Mouse (Mus musculus): Measurements from ENCODE around the gene Dock3. TPM values are rescaled to one million over a fixed set of nuclear protein-coding genes. Genes with fewer than 3 reads are reported as not detected.

Gene Dock3
- polyA plus RNA-seq, 1 experiment from 2014 or later = 0.57 TPM

DNA sequence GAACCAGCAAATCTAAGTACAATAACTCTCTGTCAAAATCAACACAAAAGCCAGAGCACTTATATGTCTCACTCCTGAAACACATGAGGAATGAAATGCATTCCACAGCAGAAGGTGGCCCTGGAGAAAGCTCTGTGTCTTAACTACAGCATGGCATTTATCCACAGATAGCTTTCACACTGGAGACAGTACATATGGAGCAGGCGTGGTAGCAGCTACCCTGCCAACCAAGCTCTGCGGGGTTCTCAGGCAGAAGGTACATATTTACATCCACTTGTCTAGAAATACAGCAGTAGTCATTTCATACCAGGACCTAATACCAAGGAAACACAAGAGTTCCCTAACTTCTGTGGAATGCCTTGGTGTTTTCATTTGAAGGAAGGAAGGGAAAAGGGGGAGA is 144.2 kb downstream of the Dock3 start:
- H3K27me3 ChIP-seq (replicated peaks; ENCODE audit: control insufficient read depth, insufficient read depth, low read length) = no peaks in the 10 kb centered on the region
- ATAC-seq (replicated peaks; ENCODE audit: low FRiP score, low TSS enrichment, low read depth) (no peak), DNase-seq (ENCODE audit: low spot score) (no peak)
- no peak overlapping the region for H3K27ac ChIP-seq (ENCODE audit: low read depth)
- H3K4me3 ChIP-seq (ENCODE audit: low read depth, low read length) = no peak overlapping the region
- no peaks in the 10 kb centered on the region for H3K36me3 ChIP-seq (ENCODE audit: control insufficient read depth, insufficient read depth, low read length)
- H3K9ac ChIP-seq (ENCODE audit: low read length) = no peak overlapping the region
- WGBS = 80% methylated on average over 2 of the region's 2 CpGs
- H3K4me1 ChIP-seq (replicated peaks; ENCODE audit: control insufficient read depth, insufficient read depth, low read length) = no peaks in the 10 kb centered on the region
- no peak overlapping the region for H3K4me2 ChIP-seq (ENCODE audit: low read length)
- no peaks in the 10 kb centered on the region for H3K9me3 ChIP-seq (ENCODE audit: control insufficient read depth, low read length)

- no peaks in the 10 kb centered on the region for H3K36me3 ChIP-seq (ENCODE audit: control insufficient read depth, insufficient read depth, low read length)
- H3K27ac ChIP-seq (ENCODE audit: low read depth) = no peak overlapping the region
- H3K4me2 ChIP-seq (ENCODE audit: low read length) = no peak overlapping the region
- DNase-seq (ENCODE audit: low spot score) (no peak), ATAC-seq (replicated peaks; ENCODE audit: low FRiP score, low TSS enrichment, low read depth) (no peak)
- no peaks in the 10 kb centered on the region for H3K4me1 ChIP-seq (replicated peaks; ENCODE audit: control insufficient read depth, insufficient read depth, low read length)
- WGBS = 89% methylated on average over 2 of the region's 2 CpGs
- no peaks in the 10 kb centered on the region for H3K9me3 ChIP-seq (ENCODE audit: control insufficient read depth, low read length)
- H3K9ac ChIP-seq (ENCODE audit: low read length) = no peak overlapping the region
- no peak overlapping the region for H3K4me3 ChIP-seq (ENCODE audit: low read depth, low read length)
- H3K27me3 ChIP-seq (replicated peaks; ENCODE audit: control insufficient read depth, insufficient read depth, low read length) = no peaks in the 10 kb centered on the region
These were observed 193.8 kb downstream of the Dock3 start for GRCm38 (mm10) chr9:107037947-107038346.

DNA sequence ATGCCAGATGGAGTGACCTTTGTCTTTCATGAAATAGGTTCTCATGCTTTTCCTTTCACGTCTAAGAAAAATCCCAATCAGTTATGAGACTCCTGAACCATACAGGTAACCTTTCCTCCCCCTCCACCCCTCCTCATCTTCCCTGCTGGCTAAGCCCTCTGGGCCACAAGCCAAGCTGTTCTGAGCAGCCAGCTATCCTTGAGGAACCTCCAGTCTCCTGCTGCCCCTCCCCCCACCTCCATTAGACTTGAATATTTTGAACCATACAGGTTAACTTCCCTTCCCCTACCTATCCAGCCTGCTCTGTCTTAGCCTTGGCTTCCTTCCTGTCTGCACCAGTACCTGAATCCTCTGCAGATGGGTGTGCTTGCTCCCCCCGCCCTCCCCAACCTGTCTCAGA is 204.1 kb downstream of the Dock3 start:
- Histone ChIP-seq H3K36me3 (ENCODE audit: control insufficient read depth, insufficient read depth, low read length) (no peaks in the 10 kb centered on the region), H3K27me3 (replicated peaks; ENCODE audit: control insufficient read depth, insufficient read depth, low read length) (no peaks in the 10 kb centered on the region), H3K4me1 (replicated peaks; ENCODE audit: control insufficient read depth, insufficient read depth, low read length) (no peaks in the 10 kb centered on the region), H3K4me2 (ENCODE audit: low read length) (no peak overlapping the region), H3K9ac (ENCODE audit: low read length) (no peak overlapping the region), H3K27ac (ENCODE audit: low read depth) (no peak overlapping the region), H3K4me3 (ENCODE audit: low read depth, low read length) (no peak overlapping the region), H3K9me3 (ENCODE audit: control insufficient read depth, low read length) (no peaks in the 10 kb centered on the region)
- DNase-seq (ENCODE audit: low spot score) = no peak
- WGBS = 72% methylated on average over 2 of the region's 2 CpGs
- no peak for ATAC-seq (replicated peaks; ENCODE audit: low FRiP score, low TSS enrichment, low read depth)

- Histone ChIP-seq H3K9me3 (ENCODE audit: control insufficient read depth, low read length) (no peaks in the 10 kb centered on the region), H3K4me1 (replicated peaks; ENCODE audit: control insufficient read depth, insufficient read depth, low read length) (no peaks in the 10 kb centered on the region), H3K36me3 (ENCODE audit: control insufficient read depth, insufficient read depth, low read length) (no peaks in the 10 kb centered on the region), H3K27me3 (replicated peaks; ENCODE audit: control insufficient read depth, insufficient read depth, low read length) (no peaks in the 10 kb centered on the region), H3K9ac (ENCODE audit: low read length) (no peak overlapping the region), H3K4me3 (ENCODE audit: low read depth, low read length) (no peak overlapping the region), H3K4me2 (ENCODE audit: low read length) (no peak overlapping the region), H3K27ac (ENCODE audit: low read depth) (no peak overlapping the region)
- ATAC-seq (replicated peaks; ENCODE audit: low FRiP score, low TSS enrichment, low read depth) = no peak
- WGBS = 77% methylated on average over 4 of the region's 4 CpGs
- no peak for DNase-seq (ENCODE audit: low spot score)
These were observed 221.9 kb downstream of the Dock3 start for GRCm38 (mm10) chr9:107009841-107010240.

DNA sequence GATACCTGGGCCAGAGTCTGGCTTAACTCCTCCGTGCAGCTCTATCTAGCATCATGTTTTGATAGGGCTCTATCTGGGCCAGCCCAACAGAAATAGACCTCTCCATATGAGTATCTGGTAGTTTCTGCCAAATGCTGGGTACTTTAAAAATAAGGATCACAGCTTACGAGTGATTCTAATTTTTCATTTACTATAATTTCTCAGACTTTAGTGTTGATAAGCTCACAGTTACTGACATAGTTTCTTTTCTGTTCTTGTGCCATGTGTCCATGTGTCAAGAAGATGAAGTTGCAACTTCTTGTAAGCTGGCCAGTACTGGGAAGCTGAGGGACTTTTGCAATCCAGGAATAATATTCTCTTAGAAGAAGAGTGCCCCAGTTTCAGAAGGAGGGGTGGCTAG is 228.5 kb downstream of the Dock3 start:
- H3K9ac ChIP-seq (ENCODE audit: low read length) = no peak overlapping the region
- no peak overlapping the region for H3K27ac ChIP-seq (ENCODE audit: low read depth)
- ATAC-seq (replicated peaks; ENCODE audit: low FRiP score, low TSS enrichment, low read depth) (no peak), DNase-seq (ENCODE audit: low spot score) (no peak)
- no peaks in the 10 kb centered on the region for H3K27me3 ChIP-seq (replicated peaks; ENCODE audit: control insufficient read depth, insufficient read depth, low read length)
- H3K4me3 ChIP-seq (ENCODE audit: low read depth, low read length) = no peak overlapping the region
- no peaks in the 10 kb centered on the region for H3K36me3 ChIP-seq (ENCODE audit: control insufficient read depth, insufficient read depth, low read length)
- H3K4me1 ChIP-seq (replicated peaks; ENCODE audit: control insufficient read depth, insufficient read depth, low read length) = no peaks in the 10 kb centered on the region
- no peaks in the 10 kb centered on the region for H3K9me3 ChIP-seq (ENCODE audit: control insufficient read depth, low read length)
- no peak overlapping the region for H3K4me2 ChIP-seq (ENCODE audit: low read length)
- 90% methylated on average over 2 of the region's 2 CpGs for WGBS

DNA sequence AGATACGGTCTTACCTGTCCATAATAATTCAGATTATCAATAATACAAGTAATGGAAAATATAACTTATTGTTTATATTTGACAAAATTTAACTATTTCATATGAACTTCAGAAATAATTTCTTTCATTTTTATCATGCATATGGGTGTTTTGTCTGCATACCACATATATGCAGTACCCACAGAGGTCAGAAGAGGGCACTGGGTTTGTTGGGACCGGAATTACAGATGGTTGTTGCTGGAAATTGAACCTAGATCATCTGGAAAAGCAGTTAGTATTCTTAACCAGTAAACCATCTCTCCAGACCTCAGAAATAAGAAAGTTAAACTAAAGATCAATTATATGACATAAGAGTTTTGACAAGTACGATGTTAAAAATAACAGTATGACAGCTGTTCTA is 261.0 kb downstream of the Dock3 start:
- no peak overlapping the region for H3K4me2 ChIP-seq (ENCODE audit: low read length)
- WGBS = 66% methylated on average over 3 of the region's 3 CpGs
- no peak overlapping the region for H3K4me3 ChIP-seq (ENCODE audit: low read depth, low read length)
- ATAC-seq (replicated peaks; ENCODE audit: low FRiP score, low TSS enrichment, low read depth) = no peak
- H3K4me1 ChIP-seq (replicated peaks; ENCODE audit: control insufficient read depth, insufficient read depth, low read length) = no peaks in the 10 kb centered on the region
- H3K9me3 ChIP-seq (ENCODE audit: control insufficient read depth, low read length) = no peaks in the 10 kb centered on the region
- H3K27me3 ChIP-seq (replicated peaks; ENCODE audit: control insufficient read depth, insufficient read depth, low read length) = no peaks in the 10 kb centered on the region
- DNase-seq (ENCODE audit: low spot score) = no peak
- no peaks in the 10 kb centered on the region for H3K36me3 ChIP-seq (ENCODE audit: control insufficient read depth, insufficient read depth, low read length)
- no peak overlapping the region for H3K27ac ChIP-seq (ENCODE audit: low read depth)
- H3K9ac ChIP-seq (ENCODE audit: low read length) = no peak overlapping the region

DNA sequence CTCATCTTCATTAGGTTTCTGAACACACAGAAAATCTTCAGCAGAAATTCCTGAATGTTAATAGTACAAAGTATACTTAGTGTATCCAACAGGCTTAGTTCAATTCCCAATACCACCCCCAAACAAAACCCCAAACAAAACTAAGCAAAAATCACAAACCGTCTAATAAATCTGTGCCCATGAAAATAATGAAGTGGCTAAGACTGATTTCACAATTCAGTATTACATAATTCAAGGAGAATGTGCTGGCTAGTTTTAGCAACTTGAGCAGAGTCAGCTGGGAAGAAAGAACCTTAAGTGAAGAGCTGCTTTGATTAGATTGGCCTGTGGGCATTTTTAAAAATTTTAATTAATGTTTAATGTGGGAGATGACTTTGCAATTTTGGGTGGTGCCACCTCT is 273.3 kb downstream of the Dock3 start:
- Histone ChIP-seq H3K27me3 (replicated peaks; ENCODE audit: control insufficient read depth, insufficient read depth, low read length) (no peaks in the 10 kb centered on the region), H3K4me3 (ENCODE audit: low read depth, low read length) (no peak overlapping the region), H3K36me3 (ENCODE audit: control insufficient read depth, insufficient read depth, low read length) (no peaks in the 10 kb centered on the region), H3K27ac (ENCODE audit: low read depth) (no peak overlapping the region), H3K9me3 (ENCODE audit: control insufficient read depth, low read length) (no peaks in the 10 kb centered on the region), H3K4me2 (ENCODE audit: low read length) (no peak overlapping the region), H3K4me1 (replicated peaks; ENCODE audit: control insufficient read depth, insufficient read depth, low read length) (no peaks in the 10 kb centered on the region), H3K9ac (ENCODE audit: low read length) (no peak overlapping the region)
- WGBS = 78% methylated on average over 1 of the region's 1 CpGs
- ATAC-seq (replicated peaks; ENCODE audit: low FRiP score, low TSS enrichment, low read depth) (no peak), DNase-seq (ENCODE audit: low spot score) (no peak)

DNA sequence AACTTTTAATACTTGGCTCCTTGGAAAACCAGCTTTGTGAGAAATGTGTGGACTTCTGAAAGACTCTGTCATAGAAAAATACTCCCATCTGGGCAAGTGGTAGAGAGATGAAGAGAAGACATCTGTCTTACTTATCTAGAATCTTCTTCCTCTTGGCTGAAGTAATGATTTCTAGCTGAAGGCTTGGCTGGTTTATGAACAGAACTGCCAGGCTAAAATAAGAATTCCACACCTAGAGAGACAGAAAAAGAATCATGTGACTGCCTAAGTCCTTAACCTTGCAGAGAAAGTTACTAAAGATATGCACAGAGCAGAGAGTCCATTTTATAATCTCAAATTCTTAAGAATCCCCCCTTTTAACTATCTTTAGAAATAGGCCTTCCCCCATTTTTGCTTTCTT is 276.2 kb downstream of the Dock3 start:
- H3K36me3 ChIP-seq (ENCODE audit: control insufficient read depth, insufficient read depth, low read length) = no peaks in the 10 kb centered on the region
- no peak for ATAC-seq (replicated peaks; ENCODE audit: low FRiP score, low TSS enrichment, low read depth)

GRCm38 (mm10) chr9:106934998-106935397 is 296.7 kb downstream of the Dock3 start:
- WGBS = 87% methylated on average over 1 of the region's 1 CpGs
- no peaks in the 10 kb centered on the region for H3K27me3 ChIP-seq (replicated peaks; ENCODE audit: control insufficient read depth, insufficient read depth, low read length)
- DNase-seq (ENCODE audit: low spot score) (no peak), ATAC-seq (replicated peaks; ENCODE audit: low FRiP score, low TSS enrichment, low read depth) (no peak)
- no peaks in the 10 kb centered on the region for H3K36me3 ChIP-seq (ENCODE audit: control insufficient read depth, insufficient read depth, low read length)
- no peak overlapping the region for H3K4me3 ChIP-seq (ENCODE audit: low read depth, low read length)
- H3K9ac ChIP-seq (ENCODE audit: low read length) = no peak overlapping the region
- no peaks in the 10 kb centered on the region for H3K9me3 ChIP-seq (ENCODE audit: control insufficient read depth, low read length)
- H3K4me1 ChIP-seq (replicated peaks; ENCODE audit: control insufficient read depth, insufficient read depth, low read length) = no peaks in the 10 kb centered on the region
- no peak overlapping the region for H3K4me2 ChIP-seq (ENCODE audit: low read length)
- no peak overlapping the region for H3K27ac ChIP-seq (ENCODE audit: low read depth)

More for the DNA sequence above, 276.2 kb downstream of the Dock3 start:
- Histone ChIP-seq H3K4me1 (replicated peaks; ENCODE audit: control insufficient read depth, insufficient read depth, low read length) (no peaks in the 10 kb centered on the region), H3K27ac (ENCODE audit: low read depth) (no peak overlapping the region), H3K9me3 (ENCODE audit: control insufficient read depth, low read length) (no peaks in the 10 kb centered on the region), H3K9ac (ENCODE audit: low read length) (no peak overlapping the region), H3K4me3 (ENCODE audit: low read depth, low read length) (no peak overlapping the region), H3K4me2 (ENCODE audit: low read length) (no peak overlapping the region), H3K27me3 (replicated peaks; ENCODE audit: control insufficient read depth, insufficient read depth, low read length) (no peaks in the 10 kb centered on the region)
- no peak for DNase-seq (ENCODE audit: low spot score)

All from intestine, embryonic 14.5 days (tissue).